Mouse (Mus musculus) lung, adult 2 months (tissue): ENCODE results near the gene Hist1h4k.

ENCODE experiments used
- CTCF ChIP-seq: fragments of 200-500 bp; IDR thresholded peaks from 2 replicates; pipeline ENCODE4 v1.5.1; 2011; ENCODE audit warnings: mild to moderate bottlenecking, low read length, control low read depth; ENCODE audit not compliant: insufficient read depth
- POLR2A ChIP-seq: fragments of 200-500 bp; IDR thresholded peaks from 2 replicates; pipeline ENCODE4 v1.6.1; 2011; ENCODE audit warnings: low read depth, mild to moderate bottlenecking, control low read depth, low read length, borderline replicate concordance; ENCODE audit errors: extremely low read depth

GRCm38 (mm10) chr13:21781639-21782038 lies 31.3 kb upstream of the Hist1h4k start:
- TF ChIP-seq CTCF (no peak), POLR2A (no peak)
